Mouse (Mus musculus) limb, embryonic 11.5 days (tissue): ENCODE measurements at regions not wholly inside any gene's neighbourhood (a gene's known extent, or its start where the extent isn't known, plus 50 kb on each side); places are given as distances from the start of the nearest gene placed in this dataset.
A peak's percentile ranks its signal among the peaks of the same experiment; 100 is the strongest.

Experiments used
- ATAC-seq: fragments of 200-750 bp; cut with Nextera tagmentation; 2 replicates; pipeline ENCODE4 v1.8.0; 2017; ENCODE audit warnings: low read depth; ENCODE audit not compliant: insufficient number of reproducible peaks, low FRiP score, low TSS enrichment
- DNase-seq: peaks from one replicate; pipeline ENCODE4 v3.0.0-alpha.2; 2015; ENCODE audit warnings: low spot score
- H3K27ac ChIP-seq: fragments of 300-500 bp; sonication (generic); replicated peaks from 2 replicates; pipeline ENCODE4 v1.5.1; 2014; ENCODE audit warnings: low read depth, mild to moderate bottlenecking, low read length
- H3K27me3 ChIP-seq: fragments of 300-500 bp; sonication (generic); 2 replicates; pipeline ENCODE4 v1.6.1; 2014; ENCODE audit warnings: mild to moderate bottlenecking, low read length, mixed read lengths; ENCODE audit not compliant: control insufficient read depth, insufficient read depth
- H3K36me3 ChIP-seq: fragments of 300-500 bp; sonication (generic); 2 replicates; pipeline ENCODE4 v1.6.1; 2014; ENCODE audit warnings: mild to moderate bottlenecking, low read length, moderate library complexity, mixed read lengths; ENCODE audit not compliant: control insufficient read depth, insufficient read depth
- H3K4me1 ChIP-seq: fragments of 300-500 bp; sonication (generic); 2 replicates; pipeline ENCODE4 v1.6.1; 2014; ENCODE audit warnings: low read length, mixed read lengths; ENCODE audit not compliant: control insufficient read depth, insufficient read depth
- H3K4me2 ChIP-seq: fragments of 300-500 bp; sonication (generic); 2 replicates; pipeline ENCODE4 v1.6.1; 2014; ENCODE audit warnings: low read depth, mild to moderate bottlenecking, moderate library complexity; ENCODE audit not compliant: severe bottlenecking
- H3K4me3 ChIP-seq: fragments of 300-500 bp; sonication (generic); 2 replicates; pipeline ENCODE4 v1.5.1; 2014; ENCODE audit warnings: low read depth, low read length
- H3K9ac ChIP-seq: fragments of 300-500 bp; sonication (generic); 2 replicates; pipeline ENCODE4 v1.6.1; 2014; ENCODE audit warnings: mild to moderate bottlenecking, low read length
- H3K9me3 ChIP-seq: fragments of 300-500 bp; sonication (generic); 2 replicates; pipeline ENCODE4 v1.6.1; 2016; ENCODE audit warnings: low read length; ENCODE audit not compliant: control insufficient read depth
- WGBS: fragments of 180-500 bp; shearing (Covaris S2); extraction: QIAGEN DNeasy Blood & Tissue Kit; methylation state at CpG from one replicate; pipeline ENCODE4 v1.1.7; 2014; 5-methylcytosine and 5-hydroxymethylcytosine counted together

DNA sequence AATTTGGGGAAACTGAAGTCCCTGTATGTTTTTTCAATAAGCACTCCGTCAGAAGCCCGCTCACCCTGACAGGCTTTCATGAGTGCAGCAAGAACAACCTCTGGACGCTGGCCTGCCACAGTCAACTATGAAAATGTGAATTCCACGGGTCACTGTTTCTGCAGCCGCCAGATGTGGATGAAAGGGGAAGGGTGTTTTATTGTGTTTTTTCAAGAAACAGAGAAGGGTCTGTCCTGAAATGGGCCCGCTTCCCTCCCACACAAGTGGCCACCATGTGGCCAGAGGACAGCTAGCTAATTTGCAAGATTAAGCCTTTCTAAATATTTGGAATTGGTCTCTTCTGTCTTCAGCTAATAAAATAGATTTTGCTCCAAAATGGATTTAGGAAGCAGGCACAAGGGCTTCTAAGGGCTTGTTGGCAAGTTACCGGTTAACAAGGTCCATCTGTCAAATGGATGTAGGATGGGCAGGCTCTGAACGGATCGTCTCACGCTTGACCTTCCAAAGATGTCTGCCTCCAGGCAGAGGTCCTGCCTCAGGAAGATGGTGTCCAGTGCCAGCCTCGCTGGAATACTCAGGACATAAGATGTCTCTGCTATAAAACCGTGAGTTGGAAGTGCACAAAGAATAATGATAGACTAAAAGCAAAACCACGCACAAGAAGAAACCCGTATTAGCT is 249.8 kb downstream of the Plpp3 start:
- H3K36me3 ChIP-seq: no peaks in the 10 kb centered on the region
- H3K4me2 ChIP-seq: no peak overlapping the region
- H3K27me3 ChIP-seq: no peaks in the 10 kb centered on the region
- WGBS: 22% methylated on average over 14 of the region's 14 CpGs
- no peak overlapping the region for H3K27ac ChIP-seq
- H3K4me1 ChIP-seq: no peaks in the 10 kb centered on the region
- no peaks in the 10 kb centered on the region for H3K9me3 ChIP-seq
- ATAC-seq: no peak
- H3K4me3 ChIP-seq: no peak overlapping the region
- no peak overlapping the region for H3K9ac ChIP-seq
- DNase-seq: peak; percentile 63

DNA sequence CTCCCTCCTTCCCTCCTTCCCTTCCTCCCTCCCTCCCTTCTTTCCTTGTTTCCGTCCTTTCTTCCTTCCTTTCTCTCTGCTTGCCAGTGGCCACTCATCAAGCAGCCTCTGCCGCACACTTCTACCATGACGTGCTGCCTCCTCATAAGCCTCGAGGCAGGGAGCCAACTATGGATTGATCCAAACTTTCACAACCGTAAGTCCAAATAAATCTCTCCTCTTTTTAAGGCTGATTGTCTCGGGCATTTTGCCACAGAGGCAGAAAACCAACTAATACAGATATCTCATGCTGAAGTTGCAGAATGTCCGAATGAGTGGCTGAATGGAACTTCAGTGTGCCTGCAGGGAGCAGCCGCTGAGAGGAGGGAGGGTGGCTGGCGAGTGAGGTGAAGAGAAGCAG is 251.7 kb downstream of the Plpp3 start:
- H3K36me3 ChIP-seq: no peaks in the 10 kb centered on the region

DNA sequence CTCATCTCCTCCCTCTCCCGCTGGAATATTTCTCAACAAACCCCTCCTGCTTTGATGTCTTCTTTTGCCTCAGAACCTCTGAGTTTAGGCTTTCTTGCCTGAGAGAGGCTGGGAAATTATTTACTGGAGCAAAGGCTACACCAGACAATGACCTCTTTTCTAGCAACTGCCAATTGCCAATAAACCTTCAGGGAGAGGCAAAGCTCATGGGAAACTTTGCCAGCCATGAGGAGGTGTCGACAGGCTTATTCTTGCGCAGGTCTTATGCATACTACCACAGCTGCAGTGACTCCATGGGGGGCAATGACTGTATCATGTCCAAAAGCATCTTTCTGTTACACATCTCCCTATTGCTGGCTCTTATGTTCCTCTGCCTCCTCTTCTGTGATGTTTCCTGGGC is 260.0 kb downstream of the Plpp3 start:
- no peaks in the 10 kb centered on the region for H3K36me3 ChIP-seq
- no peak overlapping the region for H3K4me2 ChIP-seq
- no peak for DNase-seq
- H3K27ac ChIP-seq: no peak overlapping the region
- H3K9me3 ChIP-seq: 0 out of 2 replicates have a peak, but pooled peaks cover 3% of the 10 kb centered on the region
- H3K4me3 ChIP-seq: no peak overlapping the region
- no peaks in the 10 kb centered on the region for H3K27me3 ChIP-seq
- WGBS: 92% methylated on average over 3 of the region's 3 CpGs
- H3K9ac ChIP-seq: no peak overlapping the region
- H3K4me1 ChIP-seq: no peaks in the 10 kb centered on the region
- ATAC-seq: no peak

More for the DNA sequence above, 251.7 kb downstream of the Plpp3 start:
- Histone ChIP-seq H3K4me2 (no peak overlapping the region), H3K4me3 (no peak overlapping the region), H3K4me1 (no peaks in the 10 kb centered on the region), H3K9me3 (no peaks in the 10 kb centered on the region), H3K27me3 (no peaks in the 10 kb centered on the region), H3K27ac (no peak overlapping the region), H3K9ac (no peak overlapping the region)
- DNase-seq (no peak), ATAC-seq (no peak)
- 89% methylated on average over 9 of the region's 9 CpGs for WGBS

DNA sequence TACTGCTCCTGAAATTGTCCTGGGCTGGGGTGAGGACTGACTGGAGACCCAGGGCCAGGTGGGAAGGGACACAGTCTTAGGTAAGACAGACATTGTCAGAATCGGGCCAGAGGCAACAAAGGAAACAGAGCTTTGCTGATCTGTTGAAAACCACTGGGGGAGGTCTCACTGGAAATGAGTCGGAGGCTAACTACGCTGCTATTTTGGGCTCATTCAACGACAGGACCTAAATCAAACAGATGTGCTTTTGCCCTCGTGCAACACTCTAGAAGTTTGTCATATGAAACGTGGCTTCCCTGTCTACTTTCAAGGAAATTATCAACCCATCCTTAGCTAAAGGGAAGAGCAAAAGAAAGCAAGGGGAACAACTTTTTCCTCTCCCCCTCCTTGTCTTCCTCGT is 265.3 kb downstream of the Plpp3 start:
- Histone ChIP-seq H3K4me3 (no peak overlapping the region), H3K4me2 (no peak overlapping the region), H3K4me1 (no peaks in the 10 kb centered on the region), H3K27me3 (no peaks in the 10 kb centered on the region), H3K36me3 (no peaks in the 10 kb centered on the region), H3K9me3 (no peaks in the 10 kb centered on the region), H3K9ac (no peak overlapping the region), H3K27ac (no peak overlapping the region)
- WGBS: 38% methylated on average over 7 of the region's 7 CpGs
- DNase-seq: no peak
- ATAC-seq: no peak

DNA sequence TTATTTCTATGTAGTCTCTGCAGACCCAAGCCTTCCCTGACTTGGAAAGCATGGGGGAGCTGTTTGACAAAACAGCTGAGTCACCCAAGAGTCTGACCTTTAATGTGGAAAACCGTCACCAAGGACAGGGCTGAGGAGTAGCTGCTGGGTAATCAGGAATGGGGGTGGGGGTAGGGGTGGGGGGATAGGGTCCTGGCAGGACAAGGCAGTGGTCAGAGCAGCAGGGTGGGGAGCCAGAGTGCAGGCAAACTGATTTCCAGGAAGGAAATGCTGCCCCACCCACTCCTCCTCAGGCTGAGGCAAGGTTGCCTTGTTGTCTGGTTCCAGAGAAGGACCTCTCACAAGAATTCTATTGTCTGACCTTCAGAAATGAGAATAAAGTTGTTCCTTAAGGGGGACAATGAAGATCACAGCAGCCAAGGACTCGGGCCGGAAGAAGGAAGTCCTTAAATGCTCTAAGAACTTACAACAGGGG is 266.6 kb downstream of the Plpp3 start:
- ATAC-seq (no peak), DNase-seq (no peak)

DNA sequence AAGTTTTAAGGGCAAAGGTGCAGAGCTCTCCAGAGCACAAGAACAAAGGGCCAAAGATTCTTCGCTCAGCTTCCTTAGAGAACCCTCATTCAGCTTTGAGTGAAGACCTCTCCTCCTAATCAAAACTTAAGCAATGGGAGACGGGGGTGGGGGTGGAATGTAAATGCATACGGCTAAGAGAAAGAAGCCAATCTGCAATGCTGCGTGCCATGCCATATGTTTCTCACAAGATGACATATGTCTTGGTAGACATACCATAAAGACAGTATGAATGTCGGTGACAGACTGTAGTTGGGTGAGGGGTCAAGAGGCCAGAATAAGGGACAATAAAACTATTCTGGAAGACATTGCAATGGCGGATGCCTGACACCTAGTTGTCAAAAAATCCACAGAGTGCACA is 267.9 kb downstream of the Plpp3 start:
- H3K27ac ChIP-seq: no peak overlapping the region
- DNase-seq (no peak), ATAC-seq (no peak)
- H3K4me3 ChIP-seq: no peak overlapping the region
- no peaks in the 10 kb centered on the region for H3K36me3 ChIP-seq
- no peak overlapping the region for H3K9ac ChIP-seq
- H3K4me1 ChIP-seq: peaks cover 6% of the 10 kb centered on the region; the same call in 1 of the 2 replicates
- H3K4me2 ChIP-seq: no peak overlapping the region
- 82% methylated on average over 6 of the region's 6 CpGs for WGBS
- H3K9me3 ChIP-seq: no peaks in the 10 kb centered on the region
- no peaks in the 10 kb centered on the region for H3K27me3 ChIP-seq

More for the DNA sequence above, 266.6 kb downstream of the Plpp3 start:
- Histone ChIP-seq H3K4me2 (no peak overlapping the region), H3K27me3 (no peaks in the 10 kb centered on the region), H3K4me3 (no peak overlapping the region), H3K4me1 (peaks cover 6% of the 10 kb centered on the region; the same call in 1 of the 2 replicates), H3K9me3 (no peaks in the 10 kb centered on the region), H3K27ac (no peak overlapping the region), H3K9ac (no peak overlapping the region), H3K36me3 (no peaks in the 10 kb centered on the region)
- 85% methylated on average over 3 of the region's 3 CpGs for WGBS

DNA sequence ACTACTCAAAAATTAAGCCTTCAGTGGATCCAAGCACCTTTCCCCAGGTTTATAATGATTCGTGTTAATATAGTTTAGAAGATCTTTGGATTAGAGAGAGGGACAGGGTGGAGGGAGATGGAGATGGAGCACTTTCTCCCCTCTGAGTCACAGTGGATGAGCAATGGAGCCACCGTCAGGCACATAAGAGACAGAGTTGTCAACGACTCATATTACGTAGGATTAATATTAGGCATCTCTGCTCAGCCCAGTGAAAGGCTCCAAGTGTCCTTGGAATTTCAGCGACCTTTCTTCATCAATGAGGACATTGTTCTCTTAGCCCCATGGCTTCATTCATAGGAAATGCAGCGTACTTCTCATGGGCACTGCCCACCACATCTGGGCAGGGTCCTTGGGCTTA is 270.4 kb downstream of the Plpp3 start:
- 72% methylated on average over 6 of the region's 6 CpGs for WGBS
- no peak for ATAC-seq

DNA sequence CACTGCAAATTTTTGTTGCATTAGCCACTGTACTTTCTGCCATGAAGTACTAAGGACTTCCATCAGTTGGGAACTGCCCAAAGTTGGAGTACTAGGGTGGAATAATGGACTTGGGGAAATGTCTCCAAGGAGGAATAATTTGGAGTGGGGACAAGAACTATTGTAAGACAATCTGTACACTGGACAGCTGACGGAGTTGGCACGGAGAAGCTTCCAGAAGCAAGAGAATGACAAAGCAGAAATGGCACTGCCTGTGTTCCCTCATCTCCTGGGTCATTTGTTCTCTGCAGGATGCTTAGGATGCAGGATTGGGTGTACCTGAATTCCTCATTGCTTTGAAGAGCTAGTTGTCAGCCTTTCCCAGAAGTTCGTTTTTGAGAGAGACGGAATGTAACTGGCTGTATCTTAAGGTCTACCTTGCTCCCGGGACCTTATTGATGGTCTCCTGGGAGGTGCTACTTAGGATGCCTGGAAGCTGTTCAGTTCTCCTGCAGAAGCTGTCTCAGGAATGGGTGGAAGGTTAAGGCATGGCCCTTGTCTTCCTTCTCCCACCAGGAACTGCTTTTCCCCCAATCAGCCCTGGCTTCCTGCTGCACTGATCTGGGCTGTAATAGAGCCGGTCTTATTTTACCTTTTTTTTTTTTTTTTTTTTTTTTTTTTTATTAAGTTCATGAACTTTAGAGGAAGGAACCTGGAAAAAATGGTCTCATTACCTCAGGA is 272.4 kb downstream of the Plpp3 start:
- Histone ChIP-seq H3K27me3 (no peaks in the 10 kb centered on the region), H3K4me2 (no peak overlapping the region), H3K9me3 (no peaks in the 10 kb centered on the region), H3K4me3 (no peak overlapping the region), H3K9ac (no peak overlapping the region), H3K27ac (no peak overlapping the region), H3K4me1 (peaks cover 6% of the 10 kb centered on the region; the same call in 1 of the 2 replicates), H3K36me3 (no peaks in the 10 kb centered on the region)
- ATAC-seq (no peak), DNase-seq (no peak)
- WGBS: 85% methylated on average over 6 of the region's 6 CpGs

More for the DNA sequence above, 270.4 kb downstream of the Plpp3 start:
- H3K27me3 ChIP-seq: no peaks in the 10 kb centered on the region
- no peak overlapping the region for H3K9ac ChIP-seq
- no peaks in the 10 kb centered on the region for H3K9me3 ChIP-seq
- H3K27ac ChIP-seq: no peak overlapping the region
- H3K4me3 ChIP-seq: no peak overlapping the region
- H3K4me2 ChIP-seq: no peak overlapping the region
- H3K4me1 ChIP-seq: peaks cover 6% of the 10 kb centered on the region; the same call in 1 of the 2 replicates
- no peak for DNase-seq
- no peaks in the 10 kb centered on the region for H3K36me3 ChIP-seq
